Mouse (Mus musculus) cerebellum, postnatal 4 days (tissue): ENCODE results near the gene Ak5.

Experiments
- DNase-seq, 2 experiments: peaks; one replicate each; pipeline ENCODE4 v3.0.0; 2022; ENCODE audit warnings: low spot score in 2 of 2, mixed read lengths in 1 of 2

Ak5 gene

GRCm38 (mm10) chr3:152516569-152516968 is 151.6 kb downstream of the Ak5 start:
- DNase-seq, result no peak

- DNase-seq, result no peak
Observed at GRCm38 (mm10) chr3:152515959-152516358, 152.2 kb downstream of the Ak5 start.

- DNase-seq, result no peak
Observed at GRCm38 (mm10) chr3:152512517-152512916, 155.6 kb downstream of the Ak5 start.

DNA sequence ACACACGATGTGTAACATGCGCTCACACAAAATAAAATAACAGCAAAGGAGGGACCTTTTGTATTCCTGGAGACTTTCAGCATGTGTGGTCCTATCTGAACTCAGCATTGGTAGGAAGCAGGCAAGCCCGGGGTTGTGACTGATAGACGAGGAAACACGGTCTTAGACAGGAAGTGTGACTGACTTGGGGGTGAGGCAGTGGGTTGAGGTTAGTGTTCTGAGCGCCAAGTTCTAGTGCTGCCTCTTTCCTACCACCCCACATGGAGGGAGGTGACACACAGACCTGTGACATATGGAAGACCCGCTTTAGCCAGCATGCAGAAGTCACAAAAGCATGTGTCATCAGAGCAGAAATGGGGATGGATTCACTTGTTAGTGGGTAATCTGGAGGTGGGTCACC is 158.9 kb downstream of the Ak5 start:
- DNase-seq, result no peak

DNA sequence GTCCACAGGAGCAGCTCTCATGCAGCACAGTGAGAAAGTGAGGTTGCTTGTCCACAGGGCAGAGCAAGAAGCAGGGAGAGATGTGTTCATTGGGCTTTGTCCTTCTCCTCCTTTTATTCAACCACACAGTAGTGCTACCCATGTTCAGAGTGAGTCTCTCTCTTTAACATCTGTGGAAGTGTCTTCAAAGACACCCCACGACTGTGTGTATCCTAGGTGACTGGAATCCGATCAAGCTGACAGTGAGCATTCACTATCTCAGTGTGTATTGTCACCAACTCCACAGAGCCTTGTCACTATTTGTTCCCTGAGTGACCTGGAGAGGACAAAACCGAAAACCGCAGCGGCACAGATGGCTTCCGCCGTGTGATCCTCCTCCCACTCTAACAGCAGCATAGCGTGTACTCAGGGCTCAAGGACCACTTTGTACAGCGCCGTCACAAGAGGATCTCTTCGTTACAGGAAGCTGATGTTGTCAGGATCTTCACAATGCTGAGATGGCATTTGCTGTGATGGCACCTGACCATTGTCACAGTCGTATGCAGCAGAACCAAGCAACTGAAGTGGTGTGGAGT is 159.7 kb downstream of the Ak5 start:
- no peak for DNase-seq

- DNase-seq, result no peak
Observed at GRCm38 (mm10) chr3:152507900-152508299, 160.3 kb downstream of the Ak5 start.

DNA sequence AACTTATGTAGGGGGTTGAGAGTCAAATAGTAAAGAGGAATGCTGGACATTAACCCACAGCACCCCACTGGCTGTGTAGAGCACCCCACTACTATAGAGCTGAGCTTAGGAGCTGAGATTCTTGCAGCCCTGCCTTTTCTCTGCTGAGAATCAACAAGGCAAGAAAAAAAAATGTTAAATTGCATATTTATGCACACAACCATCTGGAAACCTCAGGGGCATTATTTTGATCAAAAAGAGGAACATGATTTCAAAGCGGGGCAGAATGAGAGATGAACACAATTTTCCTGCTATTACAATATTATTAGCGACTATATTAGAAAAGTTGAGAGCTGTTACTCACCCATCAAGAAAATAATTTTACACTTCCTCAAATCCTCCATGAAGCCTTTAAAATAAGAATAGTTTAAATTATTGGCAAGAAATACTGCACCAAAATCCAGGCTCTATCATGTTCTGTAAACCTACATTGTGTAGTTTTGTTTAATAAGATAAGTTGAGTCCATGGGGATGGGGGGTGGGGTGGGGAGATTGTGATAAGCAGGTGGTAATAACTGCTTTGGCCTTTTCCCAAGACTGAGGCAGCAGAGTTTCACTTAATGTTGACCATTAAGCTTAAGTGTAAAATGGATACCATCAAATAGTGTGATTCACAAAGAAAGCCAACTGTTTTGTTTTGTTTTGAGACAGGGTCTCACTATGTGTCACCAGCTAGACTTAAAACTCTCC is 169.0 kb downstream of the Ak5 start:
- no peak for DNase-seq

DNA sequence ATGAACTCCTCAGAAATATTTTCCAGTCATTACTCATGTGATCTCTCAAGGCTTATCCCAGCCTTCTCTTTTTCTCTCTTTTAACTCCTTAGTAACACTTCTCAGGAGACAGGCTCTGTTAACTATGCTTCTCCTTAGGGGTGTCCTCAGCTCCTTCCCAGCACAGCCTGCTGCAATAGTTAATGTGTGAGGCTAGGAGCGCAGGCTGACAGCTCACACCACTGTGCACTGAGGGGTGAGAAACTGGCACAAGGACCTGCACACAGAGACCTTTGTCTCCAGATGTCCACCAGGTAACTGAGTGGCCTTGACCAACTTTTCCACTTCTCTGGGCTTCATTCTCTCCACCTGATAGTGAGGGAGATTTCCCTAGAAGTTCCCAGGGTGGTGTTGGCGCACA is 170.3 kb downstream of the Ak5 start:
- DNase-seq, result no peak

DNA sequence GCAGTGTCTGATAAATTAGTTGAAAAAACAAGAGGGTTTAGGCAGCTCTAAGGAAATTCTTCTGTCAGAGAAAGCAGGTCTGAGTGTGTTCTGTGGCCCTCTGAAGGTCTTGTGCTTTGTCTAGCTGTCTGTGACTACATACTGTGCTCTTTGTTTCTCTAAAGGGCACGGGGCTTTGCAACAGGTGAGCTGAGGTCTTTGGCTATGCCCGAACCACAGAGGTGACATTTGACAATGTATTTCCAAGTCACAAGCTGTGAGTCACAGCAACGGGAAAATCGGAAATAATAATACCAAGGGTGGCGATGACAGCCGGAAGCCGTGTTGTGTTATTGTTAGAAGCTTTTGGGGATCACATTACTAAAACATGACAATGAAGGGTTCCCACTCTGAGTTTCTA is 171.1 kb downstream of the Ak5 start:
- DNase-seq, result no peak

DNA sequence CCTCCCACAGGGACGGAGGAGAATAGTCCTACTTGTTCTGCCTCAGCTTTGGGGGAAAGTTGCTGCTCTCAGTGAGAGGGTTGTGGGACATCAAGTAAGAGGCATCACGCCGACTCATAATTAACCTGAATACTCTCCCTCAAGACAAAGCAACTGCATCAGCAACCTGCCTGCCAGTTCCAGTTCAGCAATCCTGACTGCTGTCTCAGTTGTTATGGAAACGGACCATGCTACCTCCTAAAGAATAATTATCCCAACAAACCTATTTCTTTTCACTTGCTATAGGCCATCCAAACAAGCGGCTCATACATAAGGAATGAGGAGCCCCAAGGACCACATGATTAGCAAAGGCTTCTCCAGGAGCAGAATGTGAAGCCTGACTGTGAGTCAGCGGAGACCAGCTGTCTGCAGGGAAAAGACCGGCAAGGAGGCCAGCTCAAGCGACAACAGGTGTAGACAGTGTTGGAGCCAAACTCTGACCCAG is 172.7 kb downstream of the Ak5 start:
- no peak for DNase-seq

DNA sequence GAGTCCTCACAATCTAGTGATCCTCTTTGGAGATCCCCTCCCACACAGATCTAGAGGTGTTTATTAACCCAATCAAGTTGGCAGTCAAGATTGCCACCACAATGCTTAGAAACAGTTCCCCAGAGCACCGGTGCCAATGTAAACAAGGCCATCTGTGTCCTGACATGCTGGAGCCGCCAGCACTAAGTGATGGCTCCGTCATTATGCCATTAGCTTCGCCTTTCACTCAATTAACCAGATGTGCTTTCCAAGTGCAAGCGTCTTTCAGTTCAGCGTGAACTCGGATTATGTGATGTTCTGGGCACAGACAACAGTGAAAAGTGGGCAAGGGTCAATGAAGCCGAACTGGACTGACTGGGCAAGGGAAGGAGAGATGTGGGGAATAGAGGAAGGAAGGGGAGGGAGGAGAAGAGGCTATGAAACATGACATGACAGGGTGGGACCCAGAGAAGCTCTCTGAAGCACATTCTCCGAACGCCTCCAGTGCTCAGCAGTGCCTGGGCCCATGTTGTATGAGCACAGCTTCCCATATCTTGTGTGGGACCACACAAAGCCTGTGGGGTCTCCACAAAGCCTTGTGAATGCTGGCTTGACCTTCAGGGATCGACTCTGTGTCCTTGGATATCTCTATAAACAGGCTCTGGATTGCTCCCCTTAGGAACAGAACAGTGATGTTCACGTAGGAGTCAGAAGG is 173.3 kb downstream of the Ak5 start:
- DNase-seq, result no peak

DNA sequence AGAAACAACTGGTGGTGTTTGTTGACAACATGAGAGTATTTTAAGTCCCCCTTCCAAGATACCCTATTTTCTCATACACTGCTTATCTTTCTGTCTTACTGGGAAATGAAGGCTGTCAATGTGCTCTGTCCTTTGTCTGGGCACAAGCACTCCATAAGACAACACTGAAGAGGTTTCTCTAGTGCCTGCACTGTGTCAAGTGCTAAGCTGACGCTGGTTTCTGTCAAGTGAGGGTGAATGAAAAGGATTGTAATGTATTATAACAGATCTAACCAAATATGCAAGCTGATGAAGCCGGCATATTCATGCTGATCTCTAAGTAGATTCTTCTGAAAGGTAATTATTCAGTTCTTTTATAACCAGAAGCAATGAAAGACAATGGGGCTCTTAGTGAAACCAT is 174.3 kb downstream of the Ak5 start:
- DNase-seq, result no peak

GRCm38 (mm10) chr3:152492241-152492640 is 175.9 kb downstream of the Ak5 start:
- no peak for DNase-seq

DNA sequence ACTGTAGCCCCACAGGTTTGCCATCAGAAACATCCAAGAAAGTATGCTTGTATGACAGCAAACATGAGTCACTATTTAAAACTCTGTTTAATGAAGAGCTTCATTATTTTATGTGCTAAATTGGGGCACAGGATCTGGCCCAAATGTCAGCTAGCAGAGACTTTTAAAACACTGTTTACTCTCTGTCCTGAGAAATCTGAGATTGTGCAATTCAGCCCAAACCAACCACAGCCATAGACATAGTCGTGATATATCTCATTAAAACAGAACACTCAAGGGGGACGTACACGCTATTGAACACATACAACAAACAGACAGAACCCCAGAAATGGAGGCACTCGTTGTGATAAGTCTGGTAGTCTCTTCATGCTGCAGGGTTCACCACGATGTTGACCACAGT is 177.7 kb downstream of the Ak5 start:
- no peak for DNase-seq

GRCm38 (mm10) chr3:152488964-152489363 is 179.2 kb downstream of the Ak5 start:
- no peak for DNase-seq

DNA sequence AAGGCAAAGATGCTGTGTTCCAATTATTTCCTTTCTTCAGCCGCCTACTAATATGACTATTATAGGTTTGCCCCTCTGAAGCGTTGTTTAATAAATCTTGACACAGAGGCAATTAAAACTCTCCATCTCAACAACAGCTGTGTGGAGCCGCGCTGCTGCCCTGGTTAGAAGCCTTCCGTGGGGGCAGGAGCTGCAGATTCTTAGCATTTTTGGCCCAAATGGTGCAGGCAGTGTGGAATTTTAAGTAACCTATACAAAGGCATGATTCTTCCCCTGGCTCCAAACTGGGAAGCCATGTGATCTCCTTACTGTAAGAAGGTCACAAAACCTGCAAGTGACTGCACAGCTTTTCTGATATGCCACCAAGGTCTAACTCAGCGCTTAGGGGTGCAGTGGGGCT is 184.0 kb downstream of the Ak5 start:
- no peak for DNase-seq

DNA sequence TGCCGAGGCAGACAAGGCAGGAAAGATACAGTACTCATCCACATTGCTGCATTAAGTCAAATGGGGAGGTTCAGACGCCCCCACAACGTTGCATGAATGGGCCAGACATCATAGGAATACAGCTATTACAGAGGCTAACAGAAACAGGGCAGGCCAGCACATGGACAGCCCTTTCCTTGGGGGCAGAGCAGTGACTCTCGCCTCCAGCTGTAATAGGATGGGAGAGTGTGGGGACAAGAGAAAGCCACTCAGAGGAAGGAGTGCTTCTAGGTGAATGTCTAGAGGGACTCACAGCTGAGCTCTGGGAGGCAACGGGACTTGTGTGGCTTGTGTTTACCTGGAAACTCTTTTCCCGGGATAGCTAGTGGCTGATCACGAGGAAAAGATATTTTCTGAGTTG is 184.4 kb downstream of the Ak5 start:
- DNase-seq, result no peak

DNA sequence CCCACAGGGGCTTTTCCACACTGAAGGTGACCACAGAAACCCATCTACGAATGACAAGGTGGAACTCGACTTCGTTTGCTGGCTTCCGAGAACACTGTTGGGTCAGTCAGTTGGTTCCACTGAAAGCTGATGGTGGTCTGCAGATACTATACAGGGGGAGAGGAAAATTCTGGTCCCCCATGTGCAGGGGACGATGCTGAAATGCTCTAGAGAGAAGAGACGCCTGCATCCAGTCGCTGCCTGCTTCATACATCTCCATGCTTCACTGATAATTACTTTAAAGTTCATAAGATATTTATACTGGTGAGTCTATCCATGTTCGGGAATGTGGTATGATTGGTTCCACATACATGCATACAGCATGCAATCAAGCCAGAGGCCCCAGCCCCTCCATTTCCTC is 186.0 kb downstream of the Ak5 start:
- no peak for DNase-seq

DNA sequence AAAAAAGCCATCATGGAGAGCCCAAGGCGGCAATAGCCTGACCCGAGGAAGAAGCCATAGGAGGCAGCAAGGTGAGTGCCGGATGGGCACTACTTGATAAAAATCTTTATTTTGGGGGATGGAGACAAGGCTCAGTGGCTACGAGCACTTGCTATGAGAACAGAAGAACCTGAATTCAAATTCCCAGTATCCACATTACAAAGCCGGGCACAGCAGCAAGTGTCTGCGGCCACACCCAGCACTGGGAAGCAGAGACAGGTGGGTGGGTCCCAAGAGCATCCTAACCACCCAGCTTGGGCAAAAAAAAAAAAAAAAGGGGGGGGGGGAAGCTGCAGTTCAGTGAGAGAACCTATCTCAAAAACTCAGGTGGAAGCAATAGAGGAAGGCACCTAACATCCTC is 187.8 kb downstream of the Ak5 start:
- no peak for DNase-seq

- DNase-seq, result no peak
Observed at GRCm38 (mm10) chr3:152478599-152479435, 189.3 kb downstream of the Ak5 start.

DNA sequence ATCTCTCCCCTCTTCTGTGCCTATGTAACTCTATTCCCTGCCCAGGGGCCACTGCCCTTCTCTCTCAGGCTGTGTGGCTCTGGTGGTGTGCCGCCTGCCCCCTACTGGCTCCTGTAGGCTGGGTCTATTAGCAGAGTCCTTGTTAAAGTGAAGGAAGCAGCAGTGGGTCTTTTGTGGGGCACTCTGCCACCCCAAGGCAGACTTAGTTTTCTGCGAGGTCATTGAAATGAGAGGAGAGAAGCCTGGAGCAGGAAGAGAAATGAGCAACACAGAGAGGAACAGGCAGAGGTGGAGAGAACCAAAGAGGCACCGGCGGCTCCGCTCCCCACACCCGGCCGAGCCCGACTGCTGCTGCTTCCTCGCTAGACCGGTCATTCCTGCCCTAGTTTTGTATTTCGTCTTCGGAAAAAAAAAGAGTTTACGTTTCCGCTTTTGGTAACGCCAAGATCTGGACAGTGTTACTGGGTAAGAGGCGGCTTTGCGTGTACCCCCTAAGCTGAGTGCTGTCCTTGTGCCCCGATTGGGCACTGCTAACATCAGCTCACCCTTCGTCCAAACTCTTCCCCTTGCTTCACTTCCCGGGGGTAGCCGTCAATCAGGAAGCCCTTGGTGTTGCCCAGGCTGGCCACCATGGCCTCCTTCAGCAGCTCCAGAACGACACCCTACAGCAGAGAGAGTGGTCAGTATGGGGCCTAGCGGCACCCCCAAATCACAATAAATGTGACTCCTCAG is 190.2 kb downstream of the Ak5 start:
- peak in 1 of 2 experiments; percentile 45 for DNase-seq
